Mouse (Mus musculus): ENCODE measurements around the gene Pet117.
"Not testable (repeated sequence)": the region's sequence is repeated elsewhere in the genome, so short reads cannot be mapped to it uniquely, and the experiment has no call there.

Gene Pet117

DNA sequence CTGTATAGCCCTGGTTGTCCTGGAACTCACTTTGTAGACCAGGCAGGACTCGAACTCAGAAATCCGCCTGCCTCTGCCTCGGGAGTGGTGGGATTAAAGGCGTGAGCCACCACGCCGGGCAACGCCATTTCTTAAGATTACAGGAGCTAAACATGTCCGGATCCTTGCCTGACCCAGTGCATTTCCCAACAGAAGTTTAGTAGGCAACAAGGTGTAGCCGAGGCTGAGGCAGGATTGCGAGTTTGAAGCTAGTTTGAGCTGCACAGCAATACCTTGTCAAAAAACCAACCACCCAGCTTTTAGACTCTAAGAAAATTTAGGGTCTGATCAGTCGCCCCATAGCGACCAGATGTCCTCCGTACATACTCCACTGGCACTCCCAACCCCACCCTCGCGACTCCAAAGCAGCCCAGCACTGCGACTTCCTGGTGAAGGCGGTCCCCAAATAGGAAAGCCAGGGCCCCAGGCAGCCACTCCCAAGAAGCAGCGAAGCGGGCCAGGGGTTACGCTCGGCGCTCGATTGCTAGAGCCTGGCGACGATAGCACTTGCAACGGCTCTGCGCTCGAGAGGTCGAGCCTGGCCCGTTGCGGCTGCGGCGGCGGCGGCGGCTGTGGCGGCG is at the start of gene Pet117, which contains the start of gene Kat14:
TSS of gene Pet117 (plus strand) at position 597 of the 620 bp plus-strand sequence.
TSS of gene Kat14 (plus strand) at position 584 of the 620 bp plus-strand sequence.
- peak; percentile 85 for DNase-seq (ENCODE audit: low read depth, low spot score)

DNA sequence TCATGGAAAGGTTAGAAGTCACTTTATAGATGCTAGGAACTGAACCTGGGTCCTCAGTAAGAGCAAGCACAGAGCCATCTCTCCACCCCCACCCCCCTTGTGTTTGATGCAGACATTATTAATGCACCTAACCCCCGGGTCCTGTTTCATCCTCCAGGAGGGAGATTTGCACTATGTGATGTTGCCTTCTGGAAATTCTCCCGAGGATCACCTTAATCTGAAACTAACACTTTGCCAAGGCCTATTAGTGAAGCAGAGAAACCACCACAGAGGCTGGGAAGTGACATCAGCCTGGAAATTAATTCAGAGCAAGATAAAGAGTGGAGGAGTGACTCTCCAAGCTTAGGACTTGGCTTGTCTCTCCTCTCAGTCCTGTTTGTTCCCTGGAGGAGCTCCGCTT is 44.6 kb upstream of the Pet117 start:
- DNase-seq (ENCODE audit: low read depth, low spot score): no peak

DNA sequence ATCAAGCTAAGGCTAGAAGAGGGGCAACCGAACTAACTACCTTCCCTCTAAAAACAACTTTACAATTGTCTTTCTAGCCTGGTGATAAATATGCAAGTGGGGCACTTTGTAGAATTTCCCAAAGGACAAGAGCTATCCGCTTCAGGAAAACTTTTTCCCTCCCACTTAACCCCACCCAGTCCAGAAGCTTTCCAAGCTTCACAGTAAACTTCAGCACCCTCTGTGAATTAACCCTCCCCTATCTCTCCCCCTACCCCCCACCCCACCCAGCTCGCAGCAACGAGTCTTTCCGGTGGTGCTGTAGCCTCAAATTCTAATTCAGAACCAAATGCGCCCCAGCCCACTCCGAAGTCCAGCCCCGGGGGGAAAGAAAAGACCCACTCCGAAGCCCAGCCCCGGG is 39.3 kb upstream of the Pet117 start:
- DNase-seq (ENCODE audit: low read depth, low spot score): no peak

- no peak for DNase-seq (ENCODE audit: low read depth, low spot score)
Measured at GRCm38 (mm10) chr2:144329937-144330336, 38.9 kb upstream of the Pet117 start.

DNA sequence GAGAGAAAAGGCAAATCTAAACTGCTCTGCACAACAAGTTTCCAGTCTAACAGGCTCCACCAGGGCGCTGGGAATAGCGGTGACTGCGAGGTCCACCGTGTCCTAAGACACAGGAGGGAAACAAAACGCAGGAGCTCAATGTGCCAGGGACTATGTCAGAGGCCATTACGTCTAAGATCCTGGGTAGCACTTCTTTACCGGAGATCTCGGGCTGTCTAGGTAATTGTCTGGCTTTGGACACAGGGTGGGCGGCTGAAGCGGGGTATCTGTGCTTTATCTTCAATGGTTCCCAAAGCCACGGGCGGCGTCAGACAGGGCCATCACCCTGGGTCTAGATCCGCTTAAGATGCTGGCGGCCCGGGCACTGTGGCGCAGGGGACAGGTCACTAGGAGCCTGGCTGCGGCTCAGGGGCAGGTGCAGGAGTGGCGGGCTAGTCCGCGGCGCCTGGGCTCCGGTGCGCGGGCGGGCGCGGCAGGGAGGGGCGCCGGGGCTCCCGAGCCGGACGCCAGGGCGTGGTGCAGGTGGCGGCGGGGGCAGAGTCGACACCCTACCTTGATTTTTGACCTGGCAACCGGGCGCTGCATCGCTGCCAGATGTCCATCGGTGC is 38.3 kb upstream of the Pet117 start:
- DNase-seq (ENCODE audit: low read depth, low spot score): no peak

DNA sequence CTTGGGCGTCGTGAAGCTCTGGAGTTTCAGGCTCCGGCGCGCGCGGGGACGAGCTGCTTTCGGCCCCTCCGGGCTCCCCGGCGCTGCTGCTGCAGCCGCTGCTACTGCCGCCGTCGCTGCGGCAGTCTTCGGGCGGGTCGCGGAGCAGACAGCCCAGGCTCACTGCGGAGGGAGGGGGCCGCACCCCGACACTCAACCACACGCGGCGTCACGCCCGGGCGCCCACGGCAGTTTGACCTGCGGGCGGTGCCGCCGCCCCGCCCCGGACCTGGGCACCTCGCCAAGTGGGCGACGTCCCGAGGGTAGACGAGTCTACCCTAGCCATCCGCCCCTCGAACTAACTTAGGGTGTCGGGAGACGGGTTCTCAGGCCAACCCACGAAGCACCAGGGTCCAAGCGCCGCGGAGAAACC is 37.8 kb upstream of the Pet117 start:
- no peak for DNase-seq (ENCODE audit: low read depth, low spot score)

GRCm38 (mm10) chr2:144331401-144332302 is 37.1 kb upstream of the Pet117 start, which contains the start of gene Ovol2:
Gene Ovol2, minus strand, starts transcription at chr2:144332146.
- DNase-seq (ENCODE audit: low read depth, low spot score): no peak

DNA sequence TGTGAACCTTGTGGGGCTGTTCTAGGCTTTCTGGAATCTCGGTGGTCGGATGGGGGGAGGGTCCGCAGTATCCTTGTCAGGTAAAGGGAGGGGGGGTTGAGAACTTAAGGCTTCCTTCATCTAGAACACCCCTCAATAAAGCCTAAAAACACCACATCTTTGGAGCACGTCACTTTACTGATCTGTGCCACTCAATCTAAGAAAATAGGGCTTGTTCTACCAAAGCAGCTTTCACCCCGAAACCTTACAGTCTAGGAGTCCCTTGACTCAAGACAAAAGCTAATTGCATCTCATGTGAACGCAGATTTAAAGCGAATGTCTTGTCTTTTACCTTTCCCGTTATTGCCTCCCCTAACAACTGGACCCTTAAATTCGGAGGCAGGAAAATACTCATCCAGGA is 36.3 kb upstream of the Pet117 start:
- no peak for DNase-seq (ENCODE audit: low read depth, low spot score)

- DNase-seq (ENCODE audit: low read depth, low spot score): no peak
Measured at GRCm38 (mm10) chr2:144333138-144333842, 35.5 kb upstream of the Pet117 start.

GRCm38 (mm10) chr2:144337230-144337629 is 31.6 kb upstream of the Pet117 start:
- no peak for DNase-seq (ENCODE audit: low read depth, low spot score)

GRCm38 (mm10) chr2:144337701-144338100 is 31.1 kb upstream of the Pet117 start:
- DNase-seq (ENCODE audit: low read depth, low spot score): no peak

GRCm38 (mm10) chr2:144338149-144338548 is 30.6 kb upstream of the Pet117 start:
- not testable (repeated sequence) for DNase-seq (ENCODE audit: low read depth, low spot score)

DNA sequence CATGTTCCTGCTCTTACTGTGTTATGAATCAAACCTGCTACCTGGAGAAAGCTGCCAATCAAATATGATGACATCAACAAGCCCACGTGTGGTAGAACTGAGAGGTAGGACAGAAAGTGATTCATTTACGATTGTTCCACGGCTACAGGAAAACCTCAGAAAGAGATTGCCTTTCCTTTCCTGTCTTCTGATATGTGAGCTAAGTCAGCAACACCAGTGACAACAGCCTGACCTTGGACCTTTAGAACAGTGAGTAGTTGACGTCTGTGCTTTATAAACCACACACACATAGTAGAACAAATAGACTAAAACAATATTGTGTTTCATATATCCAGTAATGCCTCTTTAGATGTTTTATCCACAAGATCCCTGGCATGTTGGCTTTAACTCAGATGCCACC is 25.6 kb upstream of the Pet117 start:
- DNase-seq (ENCODE audit: low read depth, low spot score): no peak

- no peak for DNase-seq (ENCODE audit: low read depth, low spot score)
Measured at GRCm38 (mm10) chr2:144348525-144348924, 20.3 kb upstream of the Pet117 start.

DNA sequence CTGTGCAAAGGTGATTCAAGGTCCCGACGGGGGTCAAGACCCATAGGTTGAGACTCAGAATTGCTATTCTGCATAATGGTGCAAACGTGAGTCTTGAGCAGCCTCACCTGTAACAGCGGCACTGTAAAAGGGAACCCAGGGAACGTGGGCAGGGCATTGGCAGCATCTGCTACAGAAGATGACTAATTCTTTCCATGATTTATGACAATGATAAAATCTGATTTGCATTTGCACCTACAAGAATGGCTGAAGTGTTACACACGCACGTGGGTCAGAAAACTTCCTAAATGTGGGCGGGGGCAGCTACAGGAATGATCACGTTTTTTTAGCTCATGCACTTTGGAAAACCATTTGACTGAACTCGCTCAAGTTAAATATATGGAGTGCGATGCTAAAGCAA is 16.0 kb upstream of the Pet117 start:
- DNase-seq (ENCODE audit: low read depth, low spot score): no peak

DNA sequence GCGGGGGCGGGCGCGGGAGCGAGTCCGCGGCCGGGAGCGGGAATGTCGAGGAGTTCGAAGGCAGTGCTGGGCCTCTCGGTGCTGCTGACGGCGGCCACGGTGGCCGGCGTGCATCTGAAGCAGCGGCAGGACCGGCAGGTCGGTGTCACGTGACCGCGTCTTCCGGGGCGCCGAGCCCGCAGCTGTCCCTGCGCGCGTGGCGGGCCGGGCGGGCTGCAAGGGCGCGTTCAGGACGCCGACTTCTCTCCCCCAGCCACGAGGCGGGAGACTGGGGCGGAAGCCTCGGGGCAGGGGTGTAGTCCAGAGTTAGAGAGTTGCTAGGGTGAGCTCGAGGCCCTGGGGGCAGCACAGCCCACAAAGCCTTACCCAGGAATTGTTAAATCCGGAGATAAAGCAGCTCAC is 225 bp downstream of the Pet117 start:
- peak; percentile 61 for DNase-seq (ENCODE audit: low read depth, low spot score)

GRCm38 (mm10) chr2:144369511-144369910 is 715 bp downstream of the Pet117 start:
- no peak for DNase-seq (ENCODE audit: low read depth, low spot score)

GRCm38 (mm10) chr2:144371566-144371965 is 2.8 kb downstream of the Pet117 start:
- DNase-seq (ENCODE audit: low read depth, low spot score): no peak

- no peak for DNase-seq (ENCODE audit: low read depth, low spot score)
Measured at GRCm38 (mm10) chr2:144373063-144373462, 4.3 kb downstream of the Pet117 start.

DNA sequence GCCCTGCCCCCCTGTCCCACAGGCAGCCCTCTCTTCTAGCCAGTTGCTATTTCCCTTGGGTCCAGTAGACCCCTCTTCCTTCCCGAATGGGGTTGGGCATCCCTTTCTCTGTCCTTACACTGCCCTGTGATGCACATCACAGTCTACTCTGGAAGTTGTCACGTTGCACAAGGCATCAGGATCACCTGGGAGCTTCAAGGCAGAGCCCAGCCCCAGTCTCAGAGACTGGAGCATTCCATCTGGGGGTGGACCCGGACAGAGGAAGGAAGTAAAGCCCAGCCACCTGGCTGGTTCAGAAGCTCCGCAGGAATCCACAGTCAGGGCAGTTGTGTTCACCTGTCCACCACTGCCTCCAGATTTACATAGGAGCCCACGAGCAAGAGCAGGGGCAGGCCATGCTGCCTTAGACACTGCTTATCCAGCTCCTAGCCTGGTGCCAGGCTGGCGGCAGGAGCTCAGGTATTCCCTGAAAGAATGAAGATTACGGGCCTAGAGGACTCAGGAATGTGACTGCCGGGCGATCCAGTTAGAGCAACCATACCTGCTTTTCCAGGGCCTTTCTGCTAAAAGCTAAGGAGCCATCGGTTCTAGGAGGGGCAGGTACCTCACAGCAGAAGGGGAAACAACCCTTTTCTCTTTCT is 6.4 kb downstream of the Pet117 start:
- DNase-seq (ENCODE audit: low read depth, low spot score): no peak

DNA sequence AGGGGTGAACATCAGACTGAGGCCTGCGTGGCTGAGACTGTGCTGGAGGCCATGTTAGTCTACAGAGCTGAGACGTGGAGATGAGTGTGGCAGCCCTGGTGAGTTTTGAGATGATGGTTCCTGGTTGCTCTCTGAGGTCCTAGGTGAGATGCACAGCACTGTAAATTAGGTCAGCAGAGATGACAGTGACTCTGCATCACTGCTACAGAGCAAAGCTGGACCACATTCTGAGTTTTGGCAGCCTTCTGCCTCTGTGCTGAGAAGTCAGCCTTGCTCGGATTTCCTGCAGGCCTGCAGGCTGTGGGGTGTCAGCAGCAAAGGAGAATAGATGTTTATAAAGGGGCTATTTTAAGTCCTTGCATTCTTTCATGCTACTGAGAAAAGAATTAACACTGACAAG is 12.5 kb downstream of the Pet117 start:
- DNase-seq (ENCODE audit: low read depth, low spot score): no peak

Measured in WW6 (cell line).